Mouse (Mus musculus) kidney, embryonic 14.5 days (tissue): ENCODE measurements around the gene Ddhd1. TPM values are rescaled to one million over a fixed set of nuclear protein-coding genes. Genes with fewer than 3 reads are reported as not detected.

Experiments
- ATAC-seq: fragments of 200-750 bp; cut with Nextera tagmentation; 2 replicates; pipeline ENCODE4 v1.8.0; 2017; ENCODE audit warnings: moderate number of reproducible peaks, mild to moderate bottlenecking, moderate TSS enrichment, moderate library complexity; ENCODE audit not compliant: low FRiP score, low TSS enrichment
- H3K27ac ChIP-seq: fragments of 300-500 bp; sonication (generic); 2 replicates; pipeline ENCODE4 v1.5.1; 2014; ENCODE audit warnings: low read depth, mild to moderate bottlenecking, low read length, moderate library complexity, mixed read lengths
- H3K27me3 ChIP-seq: fragments of 300-500 bp; sonication (generic); 2 replicates; pipeline ENCODE4 v1.6.1; 2014; ENCODE audit warnings: mild to moderate bottlenecking, low read length; ENCODE audit not compliant: control insufficient read depth, insufficient read depth
- H3K36me3 ChIP-seq: fragments of 300-500 bp; sonication (generic); 2 replicates; pipeline ENCODE4 v1.6.1; 2014; ENCODE audit warnings: low read length, mixed read lengths; ENCODE audit not compliant: control insufficient read depth, insufficient read depth
- H3K4me1 ChIP-seq: fragments of 300-500 bp; sonication (generic); 2 replicates; pipeline ENCODE4 v1.6.1; 2014; ENCODE audit warnings: low read length, mixed read lengths; ENCODE audit not compliant: control insufficient read depth, insufficient read depth
- H3K4me2 ChIP-seq: fragments of 300-500 bp; sonication (generic); replicated peaks from 2 replicates; pipeline ENCODE4 v1.6.1; 2014; ENCODE audit warnings: low read depth, mild to moderate bottlenecking, low read length
- H3K4me3 ChIP-seq: fragments of 300-500 bp; sonication (generic); 2 replicates; pipeline ENCODE4 v1.5.1; 2014; ENCODE audit warnings: mild to moderate bottlenecking, low read length
- H3K9ac ChIP-seq: fragments of 300-500 bp; sonication (generic); 2 replicates; pipeline ENCODE4 v1.6.1; 2014; ENCODE audit warnings: low read depth, mild to moderate bottlenecking, low read length, moderate library complexity
- H3K9me3 ChIP-seq: fragments of 300-500 bp; sonication (generic); 2 replicates; pipeline ENCODE4 v1.6.1; 2016; ENCODE audit warnings: low read length; ENCODE audit not compliant: control insufficient read depth
- WGBS: fragments of 180-500 bp; shearing (Covaris S2); extraction: QIAGEN DNeasy Blood & Tissue Kit; methylation state at CpG from one replicate; pipeline ENCODE4 v1.1.7; 2014; 5-methylcytosine and 5-hydroxymethylcytosine counted together
- polyA plus RNA-seq: library from polyadenylated mRNA; unstranded; fragments of >200 nt; fragmentation: Nextera tagmentation; extraction: Ambion mirVana; gene quantifications from 2 replicates; pipeline ENCODE4 v1.2.1, GENCODE M21; 2014

The Ddhd1 gene
- polyA plus RNA-seq = 8.1 and 10.0 TPM in 2 replicates

DNA sequence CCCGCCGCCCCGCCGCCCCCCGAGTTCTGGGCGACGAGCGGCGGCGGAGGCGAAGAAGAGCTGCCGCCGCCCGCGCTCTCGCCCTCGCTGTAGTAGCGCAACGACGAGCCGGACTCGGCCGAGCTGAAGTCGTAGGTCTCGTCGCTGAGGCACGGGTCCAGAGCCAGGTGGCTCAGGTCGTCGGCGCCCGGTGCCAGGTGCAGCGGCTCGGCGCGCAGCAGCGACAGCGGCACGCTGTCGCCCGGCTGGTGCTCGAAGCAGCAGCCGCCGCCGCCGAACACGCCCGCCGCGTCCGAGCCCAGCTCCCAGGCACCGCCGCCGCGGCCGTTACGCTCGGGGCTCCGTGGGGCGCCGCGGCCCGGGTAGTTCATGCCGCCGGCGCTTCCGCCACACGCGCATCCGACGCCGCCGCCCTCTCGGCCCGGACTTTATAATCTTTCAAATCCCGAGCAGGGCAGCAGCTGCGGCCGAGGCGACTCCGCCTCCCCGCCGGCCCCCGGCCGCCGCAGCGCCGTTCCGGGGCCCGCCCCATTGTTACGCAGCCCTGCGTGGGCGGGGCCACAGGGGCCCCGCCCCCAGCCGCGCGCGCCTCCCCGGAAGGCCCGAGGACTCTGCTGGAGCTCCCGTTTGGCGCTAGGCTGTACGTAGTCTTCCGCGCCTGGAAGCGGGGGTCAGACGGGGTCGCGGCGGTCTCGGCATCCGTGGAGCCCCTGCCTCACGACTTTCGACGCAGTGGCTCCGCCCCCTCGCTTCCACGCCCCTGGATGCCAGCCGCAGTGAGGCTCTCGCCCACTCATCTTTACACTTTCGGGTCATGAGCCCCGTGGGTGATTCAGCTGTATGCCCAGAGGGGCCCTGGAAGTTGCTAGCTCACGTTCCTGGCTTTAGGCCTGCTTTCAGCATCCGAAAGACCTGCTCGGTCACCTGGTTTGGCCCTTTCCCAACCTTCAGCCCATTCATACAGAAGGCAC is at the start of gene Ddhd1:
Ddhd1 (minus strand) TSS at position 503 of the 971 bp plus-strand sequence.
- H3K4me3 ChIP-seq = peak within 1 kb of the TSS; percentile 83
- ATAC-seq = peak; percentile 95
- WGBS = under 1% methylated on average over 112 of the region's 123 CpGs
- peak within 1 kb of the TSS; percentile 80 for H3K9ac ChIP-seq
- peak within 1 kb of the TSS; percentile 84 for H3K4me2 ChIP-seq
- H3K9me3 ChIP-seq = no peaks in the 10 kb centered on the region
- no peaks in the 10 kb centered on the region for H3K27me3 ChIP-seq
- H3K27ac ChIP-seq = peak within 1 kb of the TSS; percentile 82
- peaks cover 3% of the 10 kb centered on the region for H3K4me1 ChIP-seq
- H3K36me3 ChIP-seq = no peaks in the 10 kb centered on the region; the same call in 1 of the 2 replicates

DNA sequence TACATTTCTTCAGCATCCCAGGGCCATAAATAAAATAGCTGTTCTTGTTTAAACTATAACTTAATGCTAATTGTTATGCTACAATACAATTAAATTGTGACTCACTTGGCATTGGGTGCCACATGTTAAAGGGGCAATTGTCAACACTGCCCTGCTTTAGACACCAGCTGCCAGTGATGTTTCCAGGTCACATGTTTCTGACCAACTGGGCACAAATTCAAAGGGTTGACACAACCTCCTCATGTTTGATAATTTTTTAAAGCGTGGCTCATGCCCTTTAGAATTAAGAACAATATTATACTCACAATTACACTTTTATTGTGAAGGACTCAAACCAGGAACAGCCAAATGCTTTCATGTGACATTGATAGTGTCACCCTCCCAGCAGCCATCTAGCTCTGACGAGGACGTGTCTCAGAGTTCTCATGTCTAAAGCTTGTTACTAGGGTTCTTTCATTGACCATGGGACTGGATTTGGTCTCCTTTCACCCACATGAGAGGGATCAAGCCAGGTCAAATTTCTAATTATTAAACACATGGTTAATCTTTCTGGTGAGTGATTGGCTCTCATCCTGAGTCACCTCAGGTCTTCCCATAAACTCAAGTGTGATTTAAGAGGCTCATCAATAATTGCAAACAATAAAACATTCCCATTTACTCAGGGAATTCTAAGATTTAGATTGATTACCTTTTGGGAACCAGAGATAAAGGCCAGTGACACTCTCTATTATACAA is 49.4 kb upstream of the Ddhd1 start:
- Histone ChIP-seq H3K36me3 (no peaks in the 10 kb centered on the region), H3K27me3 (no peaks in the 10 kb centered on the region), H3K4me1 (no peaks in the 10 kb centered on the region), H3K9ac (no peak overlapping the region), H3K4me2 (no peak overlapping the region), H3K4me3 (no peak overlapping the region), H3K27ac (no peak overlapping the region), H3K9me3 (no peaks in the 10 kb centered on the region; the same call in 1 of the 2 replicates)
- 61% methylated on average over 3 of the region's 3 CpGs for WGBS
- no peak for ATAC-seq

DNA sequence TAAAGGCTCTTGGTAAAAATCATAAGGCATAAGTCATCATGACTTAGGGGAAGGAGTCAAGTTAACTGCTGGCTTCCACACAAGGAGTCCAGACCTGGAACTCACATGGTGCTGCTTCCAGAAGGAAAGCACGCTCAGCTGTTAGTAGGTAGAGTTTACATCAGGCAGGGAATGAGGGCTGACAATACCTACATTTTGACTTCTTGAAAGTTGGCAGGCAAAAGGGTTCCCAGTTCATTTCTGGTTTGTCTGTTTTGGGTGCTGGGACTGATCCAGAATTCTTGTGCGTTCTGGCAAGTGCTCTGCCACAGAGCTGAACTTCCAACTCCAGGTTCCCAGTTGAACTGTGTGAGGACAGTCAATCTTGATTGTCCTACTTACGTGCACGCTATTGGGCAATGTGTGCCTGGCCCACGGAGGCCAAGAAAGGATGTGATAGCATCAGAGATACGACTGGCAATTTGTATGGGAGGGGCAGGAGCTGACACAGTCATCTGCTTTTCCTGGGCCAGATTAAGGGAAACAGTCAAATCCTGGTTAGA is 42.2 kb upstream of the Ddhd1 start:
- no peak for ATAC-seq
- Histone ChIP-seq H3K9ac (no peak overlapping the region), H3K4me1 (no peaks in the 10 kb centered on the region), H3K27ac (no peak overlapping the region), H3K4me2 (no peak overlapping the region), H3K27me3 (no peaks in the 10 kb centered on the region), H3K4me3 (no peak overlapping the region), H3K9me3 (no peaks in the 10 kb centered on the region; the same call in 1 of the 2 replicates), H3K36me3 (no peaks in the 10 kb centered on the region)
- 72% methylated on average over 6 of the region's 6 CpGs for WGBS

DNA sequence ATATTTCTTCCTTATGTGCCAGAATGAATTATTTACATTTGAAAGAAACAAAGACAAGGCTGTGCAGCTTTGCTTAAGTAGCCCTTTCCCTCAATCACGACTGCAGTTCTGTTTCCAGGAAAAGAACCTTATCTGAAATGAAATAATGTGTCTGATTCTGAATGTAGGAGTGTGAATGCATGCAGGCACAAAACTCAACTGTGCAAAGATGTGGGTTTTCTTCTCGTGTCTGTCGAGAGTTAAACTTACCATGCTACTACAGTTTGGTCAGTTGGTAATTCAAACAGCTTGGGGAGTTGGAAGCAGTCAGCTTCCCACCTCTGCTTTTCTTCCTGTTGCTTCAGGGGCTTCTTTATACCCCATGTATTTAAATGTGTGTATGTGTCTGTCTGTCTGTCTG is 40.9 kb upstream of the Ddhd1 start:
- Histone ChIP-seq H3K9me3 (no peaks in the 10 kb centered on the region; the same call in 1 of the 2 replicates), H3K4me1 (no peaks in the 10 kb centered on the region), H3K36me3 (no peaks in the 10 kb centered on the region), H3K9ac (no peak overlapping the region), H3K27me3 (no peaks in the 10 kb centered on the region), H3K27ac (no peak overlapping the region), H3K4me2 (no peak overlapping the region), H3K4me3 (no peak overlapping the region)
- 65% methylated on average over 3 of the region's 3 CpGs for WGBS
- no peak for ATAC-seq

DNA sequence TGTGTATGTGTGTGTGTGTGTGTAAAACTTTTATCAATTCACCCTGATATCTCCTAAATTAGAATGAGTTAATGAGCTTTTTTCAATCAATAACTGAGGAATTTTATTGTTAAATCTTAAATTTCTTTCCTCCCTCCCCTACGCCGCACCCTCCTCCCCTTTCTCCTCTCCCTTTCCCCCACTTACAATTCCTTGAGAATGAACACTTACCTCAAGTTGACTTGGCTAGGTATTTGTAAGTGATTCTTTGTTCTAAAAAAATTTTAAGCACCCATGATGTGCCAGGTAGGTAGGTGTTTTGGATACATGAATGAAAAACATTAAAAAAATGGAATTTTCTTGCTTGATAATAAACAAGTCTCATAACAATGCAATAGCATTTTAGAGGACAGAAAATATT is 38.2 kb upstream of the Ddhd1 start:
- H3K4me3 ChIP-seq = no peak overlapping the region
- H3K4me2 ChIP-seq = no peak overlapping the region
- WGBS = 95% methylated on average over 2 of the region's 2 CpGs
- H3K27me3 ChIP-seq = no peaks in the 10 kb centered on the region
- no peaks in the 10 kb centered on the region for H3K36me3 ChIP-seq
- H3K9me3 ChIP-seq = no peaks in the 10 kb centered on the region
- H3K4me1 ChIP-seq = no peaks in the 10 kb centered on the region
- ATAC-seq = no peak
- H3K9ac ChIP-seq = no peak overlapping the region
- H3K27ac ChIP-seq = no peak overlapping the region

DNA sequence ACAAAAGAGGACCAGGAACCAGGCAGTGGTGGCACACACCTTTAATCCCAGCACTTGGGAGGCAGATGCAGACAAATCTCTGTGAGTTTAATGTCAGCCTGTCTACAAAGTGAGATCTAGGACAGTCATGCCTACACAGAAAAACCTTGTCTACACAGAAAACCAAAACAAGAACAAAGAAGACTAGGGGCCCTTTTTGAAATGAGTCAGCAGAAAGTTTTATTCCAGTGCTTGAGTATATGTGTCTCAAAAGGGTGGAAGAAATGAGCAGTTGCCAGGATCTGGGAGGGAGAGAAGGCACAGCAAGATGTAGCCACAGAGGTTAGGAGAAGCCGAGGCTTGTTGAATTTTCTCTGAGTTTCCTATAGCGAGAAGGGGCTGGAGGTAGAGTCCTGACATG is 35.9 kb upstream of the Ddhd1 start:
- no peaks in the 10 kb centered on the region for H3K9me3 ChIP-seq
- no peaks in the 10 kb centered on the region for H3K27me3 ChIP-seq
- no peak overlapping the region for H3K27ac ChIP-seq
- no peaks in the 10 kb centered on the region for H3K4me1 ChIP-seq
- H3K4me2 ChIP-seq = no peak overlapping the region
- no peaks in the 10 kb centered on the region for H3K36me3 ChIP-seq
- ATAC-seq = no peak
- 92% methylated on average over 2 of the region's 2 CpGs for WGBS
- no peak overlapping the region for H3K4me3 ChIP-seq
- no peak overlapping the region for H3K9ac ChIP-seq

DNA sequence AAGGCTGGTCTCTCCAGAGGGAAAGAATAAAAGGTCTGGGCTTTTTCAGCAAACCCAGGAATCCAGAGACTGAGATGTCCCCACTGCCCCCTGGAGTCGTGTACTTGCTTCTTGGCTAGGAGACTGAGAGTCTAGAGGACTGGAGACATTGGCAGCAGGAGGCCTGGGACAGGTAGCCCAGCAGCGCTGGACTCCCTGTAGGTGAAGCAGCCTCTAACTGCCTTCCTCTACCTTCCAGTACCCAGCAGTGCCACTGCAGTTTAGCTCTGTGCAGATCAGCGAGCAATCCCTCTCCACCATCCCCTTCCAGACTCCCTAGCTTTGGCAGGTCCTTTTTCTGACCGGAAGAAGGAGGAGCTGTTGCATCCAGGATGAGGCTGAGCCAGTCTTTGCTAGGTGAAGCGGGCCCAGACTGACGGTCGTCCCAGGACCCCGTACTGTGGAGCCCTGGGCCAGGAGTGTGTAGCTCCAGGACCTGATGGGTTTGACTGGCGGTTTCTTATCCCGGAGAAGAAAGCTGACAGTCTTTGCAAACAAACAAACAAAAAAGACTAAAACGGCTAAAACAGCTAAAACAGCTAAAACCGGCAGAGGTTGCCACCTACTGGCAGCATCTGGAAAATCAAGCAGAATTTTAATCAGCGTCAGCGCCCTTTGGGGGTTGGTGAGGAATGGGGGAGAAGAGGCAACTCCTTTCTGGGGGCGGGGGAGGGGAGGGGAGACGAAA is 32.7 kb upstream of the Ddhd1 start:
- Histone ChIP-seq H3K4me2 (peak overlapping the region; percentile 50), H3K27ac (peak overlapping the region; percentile 63), H3K36me3 (no peaks in the 10 kb centered on the region), H3K4me3 (peak overlapping the region; percentile 43), H3K9ac (peak overlapping the region; percentile 53), H3K4me1 (no peaks in the 10 kb centered on the region), H3K9me3 (no peaks in the 10 kb centered on the region), H3K27me3 (no peaks in the 10 kb centered on the region)
- peak; percentile 95 for ATAC-seq
- WGBS = 2% methylated on average over 16 of the region's 16 CpGs

DNA sequence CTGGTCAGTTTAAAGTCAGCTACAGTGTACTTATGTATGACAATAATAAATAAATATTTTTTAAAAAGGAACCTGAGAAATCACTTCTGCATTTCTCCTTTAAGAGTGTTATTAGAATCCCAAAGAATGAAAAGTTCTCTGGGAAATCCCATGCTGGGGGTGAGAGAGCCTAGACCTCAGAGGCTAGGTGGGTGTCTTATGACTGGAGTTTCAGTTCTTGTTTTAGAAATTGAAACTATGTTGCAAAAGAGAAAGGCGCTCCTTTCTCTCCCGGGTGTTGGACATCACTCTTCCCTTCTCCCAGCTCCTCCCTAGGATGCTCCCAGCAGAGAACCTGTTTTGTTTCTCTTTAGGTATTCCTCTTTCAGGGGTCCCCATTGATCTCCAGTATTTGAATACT is 27.4 kb upstream of the Ddhd1 start:
- H3K4me1 ChIP-seq = no peaks in the 10 kb centered on the region
- ATAC-seq = no peak
- no peak overlapping the region for H3K27ac ChIP-seq
- H3K36me3 ChIP-seq = no peaks in the 10 kb centered on the region
- H3K9ac ChIP-seq = no peak overlapping the region
- H3K4me2 ChIP-seq = no peak overlapping the region
- H3K27me3 ChIP-seq = no peaks in the 10 kb centered on the region
- WGBS = 81% methylated on average over 2 of the region's 2 CpGs
- no peaks in the 10 kb centered on the region for H3K9me3 ChIP-seq
- H3K4me3 ChIP-seq = no peak overlapping the region
